Mouse (Mus musculus): Measurements from ENCODE around the gene Rasgrp3. TPM values are rescaled to one million over a fixed set of nuclear protein-coding genes. Genes with fewer than 3 reads are reported as not detected.
A peak's percentile ranks its signal among the peaks of the same experiment; 100 is the strongest.

Rasgrp3 gene
- polyA plus RNA-seq, 1 experiment from 2014 or later, result 8.2 TPM

GRCm38 (mm10) chr17:75463645-75464044 is 27.9 kb downstream of the Rasgrp3 start:
- no peak overlapping the region for H3K4me2 ChIP-seq
- H3K9me3 ChIP-seq, result no peaks in the 10 kb centered on the region
- H3K4me1 ChIP-seq (replicated peaks), result peaks cover 14% of the 10 kb centered on the region
- H3K9ac ChIP-seq, result no peak overlapping the region
- 0 out of 2 replicates have a peak, but pooled peaks cover 6% of the 10 kb centered on the region for H3K27me3 ChIP-seq
- H3K27ac ChIP-seq, result no peak overlapping the region
- no peak for ATAC-seq (ENCODE audit: low FRiP score)
- H3K4me3 ChIP-seq, result no peak overlapping the region
- H3K36me3 ChIP-seq, result no peaks in the 10 kb centered on the region
- 88% methylated on average over 2 of the region's 2 CpGs for WGBS

GRCm38 (mm10) chr17:75464331-75464982 is 28.8 kb downstream of the Rasgrp3 start:
- WGBS, result 24% methylated on average over 9 of the region's 9 CpGs
- no peak overlapping the region for H3K27ac ChIP-seq

GRCm38 (mm10) chr17:75464983-75465634 is 29.4 kb downstream of the Rasgrp3 start:
- ATAC-seq (ENCODE audit: low FRiP score), result peak; percentile 80
- no peak overlapping the region for H3K27ac ChIP-seq
- 11% methylated on average over 15 of the region's 15 CpGs for WGBS
- H3K36me3 ChIP-seq, result no peaks in the 10 kb centered on the region
- 0 out of 2 replicates have a peak, but pooled peaks cover 6% of the 10 kb centered on the region for H3K27me3 ChIP-seq
- peaks cover 14% of the 10 kb centered on the region for H3K4me1 ChIP-seq (replicated peaks)
- no peak overlapping the region for H3K4me3 ChIP-seq
- H3K9ac ChIP-seq, result no peak overlapping the region
- H3K9me3 ChIP-seq, result no peaks in the 10 kb centered on the region
- H3K4me2 ChIP-seq, result peak overlapping the region; percentile 40

More at GRCm38 (mm10) chr17:75464331-75464982, 28.8 kb downstream of the Rasgrp3 start:
- H3K9ac ChIP-seq, result no peak overlapping the region
- H3K4me3 ChIP-seq, result no peak overlapping the region
- no peaks in the 10 kb centered on the region for H3K36me3 ChIP-seq
- peak overlapping the region; percentile 40; the same call in 1 of the 2 replicates for H3K4me2 ChIP-seq
- 0 out of 2 replicates have a peak, but pooled peaks have one; percentile 18 for ATAC-seq (ENCODE audit: low FRiP score)
- H3K4me1 ChIP-seq (replicated peaks), result peaks cover 14% of the 10 kb centered on the region
- 0 out of 2 replicates have a peak, but pooled peaks cover 6% of the 10 kb centered on the region for H3K27me3 ChIP-seq
- H3K9me3 ChIP-seq, result no peaks in the 10 kb centered on the region

GRCm38 (mm10) chr17:75465635-75465997 is 29.9 kb downstream of the Rasgrp3 start:
- H3K9ac ChIP-seq, result no peak overlapping the region
- no peak overlapping the region for H3K4me3 ChIP-seq
- H3K27ac ChIP-seq, result no peak overlapping the region
- ATAC-seq (ENCODE audit: low FRiP score), result no peak
- H3K9me3 ChIP-seq, result no peaks in the 10 kb centered on the region
- no peaks in the 10 kb centered on the region for H3K36me3 ChIP-seq
- H3K4me2 ChIP-seq, result peak overlapping the region; percentile 40
- 0 out of 2 replicates have a peak, but pooled peaks cover 6% of the 10 kb centered on the region for H3K27me3 ChIP-seq
- WGBS, result 66% methylated on average over 14 of the region's 14 CpGs
- H3K4me1 ChIP-seq (replicated peaks), result peaks cover 14% of the 10 kb centered on the region

DNA sequence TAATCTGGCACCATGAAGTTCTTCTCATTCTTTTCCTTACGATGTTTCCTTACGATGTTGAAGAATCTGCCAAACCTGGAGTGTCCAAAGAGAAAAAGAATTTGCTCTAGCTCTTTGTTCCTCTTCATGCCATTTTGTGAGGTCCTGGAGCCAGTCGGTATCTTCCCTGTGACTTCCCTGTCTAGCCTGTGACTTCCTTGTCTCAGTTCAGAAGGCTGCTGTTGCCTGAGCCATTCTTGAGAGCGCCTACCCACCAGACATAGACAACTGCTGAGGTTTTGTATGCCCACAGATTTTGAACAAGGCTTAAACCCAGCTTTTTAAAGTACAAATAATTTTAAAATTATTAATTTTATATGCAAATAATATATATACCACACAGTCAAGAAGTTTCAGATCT is 31.3 kb downstream of the Rasgrp3 start:
- WGBS, result 89% methylated on average over 4 of the region's 4 CpGs
- ATAC-seq (ENCODE audit: low FRiP score), result no peak
- no peaks in the 10 kb centered on the region for H3K36me3 ChIP-seq
- H3K4me1 ChIP-seq (replicated peaks), result peaks cover 15% of the 10 kb centered on the region
- no peaks in the 10 kb centered on the region for H3K9me3 ChIP-seq
- no peak overlapping the region for H3K4me3 ChIP-seq
- 0 out of 2 replicates have a peak, but pooled peaks cover 6% of the 10 kb centered on the region for H3K27me3 ChIP-seq
- H3K9ac ChIP-seq, result no peak overlapping the region
- H3K4me2 ChIP-seq, result no peak overlapping the region
- H3K27ac ChIP-seq, result no peak overlapping the region

DNA sequence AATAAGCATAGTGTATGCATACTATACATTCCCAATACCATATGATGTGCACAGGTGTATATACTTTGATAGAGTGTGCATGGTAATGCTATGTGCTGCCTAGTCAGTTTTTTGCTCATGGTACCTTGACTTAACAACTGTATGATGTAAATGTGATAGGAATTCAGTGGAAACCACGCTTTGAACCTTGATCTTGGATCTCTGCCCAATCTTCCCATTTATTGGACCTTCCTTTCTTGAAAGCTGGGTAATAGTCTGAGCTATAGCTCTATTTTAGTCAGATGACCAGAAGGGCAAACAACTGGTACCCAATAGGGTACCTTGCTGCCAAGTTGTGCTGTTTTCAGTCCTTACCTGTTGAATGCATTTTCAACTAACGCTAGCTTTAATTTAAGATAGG is 31.8 kb downstream of the Rasgrp3 start:
- WGBS, result 86% methylated on average over 2 of the region's 2 CpGs
- peaks cover 21% of the 10 kb centered on the region for H3K4me1 ChIP-seq (replicated peaks)
- ATAC-seq (ENCODE audit: low FRiP score), result no peak
- no peak overlapping the region for H3K9ac ChIP-seq
- no peaks in the 10 kb centered on the region for H3K9me3 ChIP-seq
- no peak overlapping the region for H3K4me3 ChIP-seq
- H3K4me2 ChIP-seq, result no peak overlapping the region
- no peaks in the 10 kb centered on the region for H3K36me3 ChIP-seq
- no peak overlapping the region for H3K27ac ChIP-seq
- 0 out of 2 replicates have a peak, but pooled peaks cover 6% of the 10 kb centered on the region for H3K27me3 ChIP-seq

- H3K4me2 ChIP-seq, result no peak overlapping the region
- no peak overlapping the region for H3K4me3 ChIP-seq
- peaks cover 22% of the 10 kb centered on the region for H3K4me1 ChIP-seq (replicated peaks)
- ATAC-seq (ENCODE audit: low FRiP score), result no peak
- 92% methylated on average over 10 of the region's 10 CpGs for WGBS
- no peak overlapping the region for H3K9ac ChIP-seq
- no peaks in the 10 kb centered on the region for H3K9me3 ChIP-seq
- no peaks in the 10 kb centered on the region for H3K36me3 ChIP-seq
- 0 out of 2 replicates have a peak, but pooled peaks cover 6% of the 10 kb centered on the region for H3K27me3 ChIP-seq
- no peak overlapping the region for H3K27ac ChIP-seq
Measured at GRCm38 (mm10) chr17:75468479-75469114, 32.9 kb downstream of the Rasgrp3 start.

- WGBS, result 85% methylated on average over 6 of the region's 6 CpGs
- Histone ChIP-seq H3K4me3 (no peak overlapping the region), H3K36me3 (no peaks in the 10 kb centered on the region), H3K27me3 (no peaks in the 10 kb centered on the region), H3K27ac (no peak overlapping the region), H3K4me1 (replicated peaks) (peaks cover 11% of the 10 kb centered on the region), H3K4me2 (no peak overlapping the region), H3K9ac (no peak overlapping the region), H3K9me3 (no peaks in the 10 kb centered on the region)
- ATAC-seq (ENCODE audit: low FRiP score), result no peak
Measured at GRCm38 (mm10) chr17:75470325-75470724, 34.6 kb downstream of the Rasgrp3 start.

GRCm38 (mm10) chr17:75470885-75471610 is 35.4 kb downstream of the Rasgrp3 start:
- Histone ChIP-seq H3K9me3 (no peaks in the 10 kb centered on the region), H3K4me1 (replicated peaks) (peaks cover 8% of the 10 kb centered on the region), H3K4me2 (no peak overlapping the region), H3K4me3 (no peak overlapping the region), H3K9ac (no peak overlapping the region), H3K27me3 (no peaks in the 10 kb centered on the region), H3K27ac (no peak overlapping the region), H3K36me3 (no peaks in the 10 kb centered on the region)
- no peak for ATAC-seq (ENCODE audit: low FRiP score)
- 95% methylated on average over 7 of the region's 7 CpGs for WGBS

- WGBS, result 56% methylated on average over 6 of the region's 6 CpGs
- peak overlapping the region; percentile 60; the same call in 1 of the 2 replicates for H3K27ac ChIP-seq
- peaks cover 8% of the 10 kb centered on the region for H3K4me1 ChIP-seq (replicated peaks)
- H3K4me3 ChIP-seq, result no peak overlapping the region
- H3K36me3 ChIP-seq, result no peaks in the 10 kb centered on the region
- peak; percentile 86 for ATAC-seq (ENCODE audit: low FRiP score)
- H3K9ac ChIP-seq, result no peak overlapping the region
- H3K9me3 ChIP-seq, result no peaks in the 10 kb centered on the region
- H3K4me2 ChIP-seq, result no peak overlapping the region
- no peaks in the 10 kb centered on the region for H3K27me3 ChIP-seq
Measured at GRCm38 (mm10) chr17:75471644-75472253, 36.1 kb downstream of the Rasgrp3 start.

DNA sequence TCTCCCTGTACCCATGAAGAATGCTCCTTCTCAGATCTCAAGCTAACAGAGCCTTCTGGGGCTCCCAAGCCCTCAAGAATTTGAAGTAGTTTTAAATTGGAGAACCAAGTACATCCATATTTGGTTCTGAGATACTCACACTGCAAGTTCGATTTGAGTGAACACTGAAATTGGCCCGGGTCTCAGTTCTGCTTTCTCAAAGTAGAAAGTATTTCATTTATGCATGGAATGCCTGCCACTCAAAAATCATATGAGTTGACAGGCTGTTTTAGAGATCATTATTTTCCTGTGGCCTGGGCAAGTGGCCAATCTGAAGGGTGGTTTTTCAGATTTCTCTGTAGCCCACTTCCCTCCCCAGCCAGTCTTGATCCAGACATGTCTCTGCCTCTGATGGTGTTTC is 36.7 kb downstream of the Rasgrp3 start:
- Histone ChIP-seq H3K4me2 (no peak overlapping the region), H3K9ac (no peak overlapping the region), H3K9me3 (no peaks in the 10 kb centered on the region), H3K4me1 (replicated peaks) (peaks cover 8% of the 10 kb centered on the region), H3K27me3 (no peaks in the 10 kb centered on the region), H3K27ac (peak overlapping the region; percentile 60; the same call in 1 of the 2 replicates), H3K4me3 (no peak overlapping the region), H3K36me3 (no peaks in the 10 kb centered on the region)
- no peak for ATAC-seq (ENCODE audit: low FRiP score)
- 78% methylated on average over 2 of the region's 2 CpGs for WGBS

Measured in hindbrain, embryonic 13.5 days (tissue).